Comparison of ENCODE assay signal across 9 mouse cellular contexts in the genomic region with DNA sequence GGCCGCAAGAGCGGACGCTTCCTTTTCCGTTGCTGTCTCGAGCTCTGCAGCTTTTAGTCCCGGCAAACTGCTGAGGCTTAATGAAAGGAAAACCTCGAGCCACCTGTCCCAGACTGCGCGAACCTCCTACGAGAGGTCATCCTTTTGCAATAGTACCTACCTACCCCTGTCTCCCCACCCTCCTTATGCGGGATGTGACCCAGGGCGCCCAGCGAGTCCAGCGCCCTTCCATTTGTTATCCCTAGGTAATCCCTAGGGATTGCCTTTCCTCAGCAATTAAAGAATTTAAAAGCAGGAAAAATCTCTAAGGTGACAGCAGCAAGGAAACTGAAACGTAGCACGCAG. TPM values are rescaled to one million over a fixed set of nuclear protein-coding genes. Genes with fewer than 3 reads are reported as not detected.
DNase-seq lines count a peak whose midpoint lies in the region; ATAC-seq lines count a peak whose summit lies in the region.
"Had no signal": no experiment of that assay in that cellular context is flagged by ENCODE, and none has a peak within 500 bp of the region (broad histone marks: within the 10 kb centered on the region; RNA-seq: fewer than 3 reads in every experiment).

No protein-coding gene starts in this region.

- intact Hi-C loops in left cerebral cortex, postnatal 14 days (cut with DNase I): no loop called here

- no peak for DNase-seq in heart, adult 9 months (ENCODE audit: low spot score in 2 of 2)
- no peak for DNase-seq in left cerebral cortex, postnatal 14 days (ENCODE audit: low spot score in 2 of 2)
- DNase-seq in urinary bladder, postnatal 25 days (ENCODE audit: low spot score): no peak
- no peak for DNase-seq in cerebellum, postnatal 25 days

- peaks cover 4% of the 10 kb centered on the region; the same call in 1 of the 2 replicates for H3K9me3 ChIP-seq in heart, embryonic 15.5 days (replicated peaks)
- peaks cover 5% of the 10 kb centered on the region; the same call in 1 of the 2 replicates for H3K9me3 ChIP-seq in hindbrain, embryonic 15.5 days
- peaks cover 12% of the 10 kb centered on the region for H3K9me3 ChIP-seq in midbrain, embryonic 12.5 days

- H3K27me3 ChIP-seq in heart, embryonic 15.5 days: no peaks in the 10 kb centered on the region
- no peaks in the 10 kb centered on the region for H3K27me3 ChIP-seq in hindbrain, embryonic 15.5 days
- H3K27me3 ChIP-seq in midbrain, embryonic 12.5 days: no peaks in the 10 kb centered on the region

- H3K27ac ChIP-seq in heart, embryonic 15.5 days: peak overlapping the region; percentile 52
- H3K27ac ChIP-seq in brown adipose tissue, adult 24 weeks (replicated peaks; ENCODE audit: low read depth, low read length): peak overlapping the region; percentile 9; the same call in 1 of the 2 replicates
- peak overlapping the region; percentile 93 for H3K27ac ChIP-seq in hindbrain, embryonic 15.5 days (replicated peaks)
- peak overlapping the region; percentile 80 for H3K27ac ChIP-seq in midbrain, embryonic 12.5 days (replicated peaks)

- WGBS in heart, embryonic 15.5 days: under 1% methylated on average over 16 of the region's 16 CpGs
- 1% methylated on average over 16 of the region's 16 CpGs for WGBS in hindbrain, embryonic 15.5 days
- 1% methylated on average over 16 of the region's 16 CpGs for WGBS in midbrain, embryonic 12.5 days

- peak; percentile 69; the same call in 1 of the 2 replicates for ATAC-seq in heart, embryonic 15.5 days (replicated peaks; ENCODE audit: insufficient number of reproducible peaks, insufficient read depth, low FRiP score, low read depth)
- ATAC-seq in hindbrain, embryonic 15.5 days (ENCODE audit: low FRiP score, low read depth): no peak; the same call in 1 of the 2 replicates
- ATAC-seq in midbrain, embryonic 12.5 days (ENCODE audit: low FRiP score, low read depth): peak; percentile 83; the same call in 1 of the 2 replicates

- H3K36me3 ChIP-seq in heart, embryonic 15.5 days: peaks cover 26% of the 10 kb centered on the region
- H3K36me3 ChIP-seq in hindbrain, embryonic 15.5 days: peaks cover 30% of the 10 kb centered on the region
- peaks cover 26% of the 10 kb centered on the region for H3K36me3 ChIP-seq in midbrain, embryonic 12.5 days

- peak overlapping the region; percentile 69 for H3K4me2 ChIP-seq in heart, embryonic 15.5 days
- H3K4me2 ChIP-seq in hindbrain, embryonic 15.5 days: peak overlapping the region; percentile 71
- peak overlapping the region; percentile 63 for H3K4me2 ChIP-seq in midbrain, embryonic 12.5 days (replicated peaks)

- H3K9ac ChIP-seq in heart, embryonic 15.5 days: peak overlapping the region; percentile 63
- H3K9ac ChIP-seq in hindbrain, embryonic 15.5 days: peak overlapping the region; percentile 73
- H3K9ac ChIP-seq in midbrain, embryonic 12.5 days (replicated peaks): peak overlapping the region; percentile 69

- H3K4me3 ChIP-seq in heart, embryonic 15.5 days: peak overlapping the region; percentile 56
- H3K4me3 ChIP-seq in brown adipose tissue, adult 24 weeks (ENCODE audit: insufficient read depth, low read depth, low read length): peak overlapping the region; percentile 60
- peak overlapping the region; percentile 48 for H3K4me3 ChIP-seq in hindbrain, embryonic 15.5 days
- peak overlapping the region; percentile 47 for H3K4me3 ChIP-seq in midbrain, embryonic 12.5 days

- H3K4me1 ChIP-seq in heart, embryonic 15.5 days (replicated peaks): peaks cover 11% of the 10 kb centered on the region; the same call in 1 of the 2 replicates
- H3K4me1 ChIP-seq in brown adipose tissue, adult 24 weeks (ENCODE audit: control insufficient read depth, insufficient read depth, insufficient read length, low read length): no peaks in the 10 kb centered on the region
- H3K4me1 ChIP-seq in hindbrain, embryonic 15.5 days (replicated peaks): peaks cover 10% of the 10 kb centered on the region
- peaks cover 10% of the 10 kb centered on the region for H3K4me1 ChIP-seq in midbrain, embryonic 12.5 days

RNA-seq across cellular contexts. Expression of a gene that starts 0.3 kb away (rescaled TPM):
- 4.7 and 5.9 TPM in 2 replicates for polyA plus RNA-seq in heart, embryonic 15.5 days (2015; fragmentation: Nextera tagmentation; extraction: Ambion mirVana)
- polyA plus RNA-seq in brown adipose tissue, adult 24 weeks (2012; ENCODE audit: insufficient read depth, insufficient read length, missing spikeins): not detected in 2 replicates
- 28.2 and 33.1 TPM in 2 replicates for polyA plus RNA-seq in hindbrain, embryonic 15.5 days (2015; fragmentation: Nextera tagmentation; extraction: Ambion mirVana)
- 17.5 and 17.6 TPM in 2 replicates for polyA plus RNA-seq in midbrain, embryonic 12.5 days (2016; fragmentation: Nextera tagmentation; extraction: Ambion mirVana)
- total RNA-seq in left cerebral cortex, postnatal 14 days (2021): 10 to 100 TPM; 14.7 to 17.6 TPM
- polyA plus RNA-seq: G1E had no signal

RNA-seq across cellular contexts. Expression of a gene that starts 15.0 kb away (rescaled TPM):
- polyA plus RNA-seq in heart, embryonic 15.5 days (2015; fragmentation: Nextera tagmentation; extraction: Ambion mirVana): 9.6 and 10.2 TPM in 2 replicates
- polyA plus RNA-seq in brown adipose tissue, adult 24 weeks (2012; ENCODE audit: insufficient read depth, insufficient read length, missing spikeins): 2.1 and 4.2 TPM in 2 replicates
- 28.3 and 30.0 TPM in 2 replicates for polyA plus RNA-seq in hindbrain, embryonic 15.5 days (2015; fragmentation: Nextera tagmentation; extraction: Ambion mirVana)
- polyA plus RNA-seq in midbrain, embryonic 12.5 days (2016; fragmentation: Nextera tagmentation; extraction: Ambion mirVana): 27.1 and 31.6 TPM in 2 replicates
- total RNA-seq in left cerebral cortex, postnatal 14 days (2021): 10 to 100 TPM; 19.4 to 20.1 TPM

RNA-seq across cellular contexts. Expression of a gene that starts 30.9 kb away (rescaled TPM):
- polyA plus RNA-seq in heart, embryonic 15.5 days (2015; fragmentation: Nextera tagmentation; extraction: Ambion mirVana): 22.1 and 22.9 TPM in 2 replicates
- polyA plus RNA-seq in brown adipose tissue, adult 24 weeks (2012; ENCODE audit: insufficient read depth, insufficient read length, missing spikeins): 12.2 and 15.1 TPM in 2 replicates
- 26.2 and 27.6 TPM in 2 replicates for polyA plus RNA-seq in hindbrain, embryonic 15.5 days (2015; fragmentation: Nextera tagmentation; extraction: Ambion mirVana)
- polyA plus RNA-seq in midbrain, embryonic 12.5 days (2016; fragmentation: Nextera tagmentation; extraction: Ambion mirVana): 32.3 and 34.5 TPM in 2 replicates
- total RNA-seq in left cerebral cortex, postnatal 14 days (2021): 10 to 100 TPM; 10.5 to 11.1 TPM

Comparison
In these comparisons a context has a peak if more than half of its experiments do, and no peak if none do; other contexts are left out.
1. H3K27ac ChIP-seq: peak in every context shown above with its lines; median percentile 93 in hindbrain, embryonic 15.5 days; 80 in midbrain, embryonic 12.5 days; 52 in heart, embryonic 15.5 days; 9 in brown adipose tissue, adult 24 weeks.